Mouse (Mus musculus) heart, adult 2 months (tissue): Measurements from ENCODE around the gene 1700028P14Rik. TPM values are rescaled to one million over a fixed set of nuclear protein-coding genes. Genes with fewer than 3 reads are reported as not detected.

Source experiments
- DNase-seq, 2 experiments: peaks; one replicate each; pipeline ENCODE4 v3.0.0; 2021
- H3K27ac ChIP-seq: fragments of 200-600 bp; 2 replicates; pipeline ENCODE4 v1.8.1; 2022
- H3K27me3 ChIP-seq: fragments of 200-500 bp; 2 replicates; pipeline ENCODE4 v1.6.1; 2012; ENCODE audit warnings: mild to moderate bottlenecking, low read length, inconsistent platforms, mixed read lengths; ENCODE audit not compliant: control insufficient read depth, insufficient read depth
- H3K36me3 ChIP-seq: fragments of 200-500 bp; 2 replicates; pipeline ENCODE4 v1.6.1; 2012; ENCODE audit warnings: low read length, inconsistent platforms; ENCODE audit not compliant: control insufficient read depth, insufficient read depth
- H3K4me1 ChIP-seq: fragments of 200-500 bp; 2 replicates; pipeline ENCODE4 v1.6.1; 2011; ENCODE audit warnings: low read length; ENCODE audit not compliant: control insufficient read depth, insufficient read depth
- H3K4me3 ChIP-seq: fragments of 200-600 bp; 2 replicates; pipeline ENCODE4 v1.8.1; 2022
- H3K79me2 ChIP-seq: fragments of 200-500 bp; replicated peaks from 2 replicates; pipeline ENCODE4 v1.6.1; 2012; ENCODE audit warnings: mild to moderate bottlenecking, inconsistent platforms, low read length, moderate library complexity, mixed read lengths; ENCODE audit not compliant: control insufficient read depth, insufficient read depth
- H3K9ac ChIP-seq: fragments of 200-500 bp; 2 replicates; pipeline ENCODE4 v1.6.1; 2012; ENCODE audit warnings: low read depth, mild to moderate bottlenecking, control low read depth, inconsistent platforms, low read length, mixed read lengths
- CTCF ChIP-seq: fragments of 200-600 bp; IDR thresholded peaks from 2 replicates; pipeline ENCODE4 v1.8.1; 2022; ENCODE audit warnings: antibody characterized with exemption, mild to moderate bottlenecking, moderate library complexity
- EP300 ChIP-seq: fragments of 200-500 bp; IDR thresholded peaks from 2 replicates; pipeline ENCODE4 v1.6.1; 2011; ENCODE audit warnings: low read depth, low read length, control low read depth; ENCODE audit not compliant: insufficient read depth
- POLR2A ChIP-seq: fragments of 200-500 bp; IDR thresholded peaks from 2 replicates; pipeline ENCODE4 v1.6.1; 2011; ENCODE audit warnings: mild to moderate bottlenecking, low read depth, low read length, control low read depth; ENCODE audit not compliant: insufficient read depth
- WGBS: fragments of 180-500 bp; shearing (Covaris S2); methylation state at CpG from one replicate; pipeline ENCODE4 v1.1.7; 2018; 5-methylcytosine and 5-hydroxymethylcytosine counted together
- intact Hi-C: fragments of 180-260 bp; cut with DNase I; formaldehyde crosslinking; loops from one replicate; pipeline ENCODE4 v1.15.1; 2025
- polyA plus RNA-seq: library from polyadenylated mRNA; depleted of rRNA; stranded (reverse); fragments of >200 nt; gene quantifications from 2 replicates; pipeline ENCODE4 v1.2.3, GENCODE M21; 2012
- total RNA-seq, 2 experiments: library from RNA; stranded (reverse); gene quantifications; 2 replicates each; pipeline ENCODE4 v1.2.3; 2021

1700028P14Rik gene
- total and polyA plus RNA-seq, 3 experiments: 0.18 TPM; not detected in 2

GRCm38 (mm10) chr19:23578606-23579355 is 73.8 kb downstream of the 1700028P14Rik start:
- Histone ChIP-seq H3K36me3 (no peaks in the 10 kb centered on the region), H3K4me3 (no peak overlapping the region), H3K27me3 (no peaks in the 10 kb centered on the region), H3K27ac (no peak overlapping the region), H3K4me1 (no peaks in the 10 kb centered on the region), H3K79me2 (no peaks in the 10 kb centered on the region), H3K9ac (no peak overlapping the region)
- intact Hi-C loops: loop anchor here (10.0 kb wide), 1 partner anchor 386 kb away; no protein-coding TSS in a partner anchor
- no peak for TF ChIP-seq CTCF
- no peak for TF ChIP-seq EP300
- TF ChIP-seq POLR2A: no peak
- no peak for DNase-seq
- WGBS: 66% methylated on average over 11 of the region's 11 CpGs

GRCm38 (mm10) chr19:23576685-23577084 is 75.9 kb downstream of the 1700028P14Rik start:
- DNase-seq: no peak
- Histone ChIP-seq H3K4me1 (no peaks in the 10 kb centered on the region), H3K9ac (no peak overlapping the region), H3K27ac (no peak overlapping the region), H3K4me3 (no peak overlapping the region), H3K36me3 (no peaks in the 10 kb centered on the region), H3K27me3 (no peaks in the 10 kb centered on the region), H3K79me2 (no peaks in the 10 kb centered on the region)
- 44% methylated on average over 4 of the region's 4 CpGs for WGBS
- intact Hi-C loops: loop anchor here (10.0 kb wide), 1 partner anchor 388 kb away; no protein-coding TSS in a partner anchor
- TF ChIP-seq CTCF (peak; percentile 44), POLR2A (no peak), EP300 (no peak)

- no peak overlapping the region for H3K9ac ChIP-seq
- intact Hi-C loops: no loop called here
- H3K27ac ChIP-seq: no peak overlapping the region
- no peaks in the 10 kb centered on the region for H3K36me3 ChIP-seq
- DNase-seq: no peak
- H3K4me3 ChIP-seq: no peak overlapping the region
- H3K79me2 ChIP-seq: no peaks in the 10 kb centered on the region
- 71% methylated on average over 5 of the region's 5 CpGs for WGBS
- H3K4me1 ChIP-seq: peaks cover 1% of the 10 kb centered on the region
- no peaks in the 10 kb centered on the region for H3K27me3 ChIP-seq
- TF ChIP-seq POLR2A: no peak
- TF ChIP-seq EP300: no peak
- TF ChIP-seq CTCF: no peak
These were observed 88.9 kb downstream of the 1700028P14Rik start for GRCm38 (mm10) chr19:23563693-23564092.

- intact Hi-C loops: no loop called here
These were observed 90.0 kb downstream of the 1700028P14Rik start for GRCm38 (mm10) chr19:23562588-23562987.

GRCm38 (mm10) chr19:23562061-23562460 is 90.6 kb downstream of the 1700028P14Rik start:
- Histone ChIP-seq H3K79me2 (no peaks in the 10 kb centered on the region), H3K27me3 (no peaks in the 10 kb centered on the region), H3K27ac (no peak overlapping the region; the same call in 1 of the 2 replicates), H3K4me1 (peaks cover 1% of the 10 kb centered on the region), H3K36me3 (no peaks in the 10 kb centered on the region), H3K9ac (no peak overlapping the region), H3K4me3 (no peak overlapping the region)
- peak; percentile 19 to 27 for DNase-seq
- WGBS: 69% methylated on average over 6 of the region's 6 CpGs
- intact Hi-C loops: no loop called here
- TF ChIP-seq POLR2A: no peak
- no peak for TF ChIP-seq CTCF
- TF ChIP-seq EP300: no peak

More at GRCm38 (mm10) chr19:23562588-23562987, 90.0 kb downstream of the 1700028P14Rik start:
- Histone ChIP-seq H3K27me3 (no peaks in the 10 kb centered on the region), H3K27ac (no peak overlapping the region), H3K36me3 (no peaks in the 10 kb centered on the region), H3K79me2 (no peaks in the 10 kb centered on the region), H3K9ac (no peak overlapping the region), H3K4me1 (peaks cover 1% of the 10 kb centered on the region), H3K4me3 (no peak overlapping the region)
- DNase-seq: peak; percentile 5 to 18
- TF ChIP-seq CTCF (no peak), EP300 (no peak), POLR2A (no peak)
- whole genome bisulfite sequencing: 79% methylated on average over 4 of the region's 4 CpGs

GRCm38 (mm10) chr19:23553450-23553849 is 99.2 kb downstream of the 1700028P14Rik start:
- no peaks in the 10 kb centered on the region for H3K79me2 ChIP-seq
- no peak for DNase-seq
- H3K4me3 ChIP-seq: no peak overlapping the region
- H3K36me3 ChIP-seq: no peaks in the 10 kb centered on the region
- intact Hi-C loops: no loop called here
- no peak overlapping the region for H3K9ac ChIP-seq
- H3K27ac ChIP-seq: no peak overlapping the region
- no peaks in the 10 kb centered on the region for H3K27me3 ChIP-seq
- no peaks in the 10 kb centered on the region for H3K4me1 ChIP-seq
- 72% methylated on average over 2 of the region's 2 CpGs for WGBS
- TF ChIP-seq POLR2A: no peak
- no peak for TF ChIP-seq CTCF
- no peak for TF ChIP-seq EP300
